Mouse (Mus musculus): ENCODE measurements around the gene Eaf1.

Eaf1 gene

GRCm38 (mm10) chr14:31510322-31510721, 16.1 kb downstream of the Eaf1 start:
- DNase-seq: no peak

GRCm38 (mm10) chr14:31515895-31516294, 21.7 kb downstream of the Eaf1 start:
- DNase-seq: no peak

GRCm38 (mm10) chr14:31519165-31519564, 25.0 kb downstream of the Eaf1 start:
- peak; percentile 69 for DNase-seq

GRCm38 (mm10) chr14:31521318-31521717, 27.1 kb downstream of the Eaf1 start:
- DNase-seq: no peak

- no peak for DNase-seq
Observed at GRCm38 (mm10) chr14:31525040-31525810, 31.0 kb downstream of the Eaf1 start.

- DNase-seq: peak; percentile 75
Observed at GRCm38 (mm10) chr14:31530847-31531246, 36.6 kb downstream of the Eaf1 start.

- peak; percentile 48 for DNase-seq
Observed at GRCm38 (mm10) chr14:31531506-31532148, 37.4 kb downstream of the Eaf1 start.

GRCm38 (mm10) chr14:31532656-31533055, 38.5 kb downstream of the Eaf1 start:
- peak; percentile 75 for DNase-seq

GRCm38 (mm10) chr14:31537298-31537697, 43.1 kb downstream of the Eaf1 start:
- peak; percentile 35 for DNase-seq

GRCm38 (mm10) chr14:31543885-31544442, 49.8 kb downstream of the Eaf1 start:
- no peak for DNase-seq

- DNase-seq: no peak
Observed at GRCm38 (mm10) chr14:31555021-31555420, 60.8 kb downstream of the Eaf1 start.

- DNase-seq: no peak
Observed at GRCm38 (mm10) chr14:31555963-31556434, 61.8 kb downstream of the Eaf1 start.

- no peak for DNase-seq
Observed at GRCm38 (mm10) chr14:31556526-31557260, 62.5 kb downstream of the Eaf1 start.

GRCm38 (mm10) chr14:31557273-31557672, 63.1 kb downstream of the Eaf1 start:
- DNase-seq: no peak

GRCm38 (mm10) chr14:31557784-31558183, 63.6 kb downstream of the Eaf1 start:
- DNase-seq: no peak

GRCm38 (mm10) chr14:31559216-31559615, 65.0 kb downstream of the Eaf1 start:
- DNase-seq: no peak

Measured in kidney, adult 9 months (tissue).